Mouse (Mus musculus) kidney, postnatal 36 days (tissue): ENCODE results near the gene Cacnb2.

Experiments used
- DNase-seq, 2 experiments: peaks; one replicate each; pipeline ENCODE4 v3.0.0; 2021 to 2022; ENCODE audit warnings: mixed read lengths in 2 of 2

The Cacnb2 gene

DNA sequence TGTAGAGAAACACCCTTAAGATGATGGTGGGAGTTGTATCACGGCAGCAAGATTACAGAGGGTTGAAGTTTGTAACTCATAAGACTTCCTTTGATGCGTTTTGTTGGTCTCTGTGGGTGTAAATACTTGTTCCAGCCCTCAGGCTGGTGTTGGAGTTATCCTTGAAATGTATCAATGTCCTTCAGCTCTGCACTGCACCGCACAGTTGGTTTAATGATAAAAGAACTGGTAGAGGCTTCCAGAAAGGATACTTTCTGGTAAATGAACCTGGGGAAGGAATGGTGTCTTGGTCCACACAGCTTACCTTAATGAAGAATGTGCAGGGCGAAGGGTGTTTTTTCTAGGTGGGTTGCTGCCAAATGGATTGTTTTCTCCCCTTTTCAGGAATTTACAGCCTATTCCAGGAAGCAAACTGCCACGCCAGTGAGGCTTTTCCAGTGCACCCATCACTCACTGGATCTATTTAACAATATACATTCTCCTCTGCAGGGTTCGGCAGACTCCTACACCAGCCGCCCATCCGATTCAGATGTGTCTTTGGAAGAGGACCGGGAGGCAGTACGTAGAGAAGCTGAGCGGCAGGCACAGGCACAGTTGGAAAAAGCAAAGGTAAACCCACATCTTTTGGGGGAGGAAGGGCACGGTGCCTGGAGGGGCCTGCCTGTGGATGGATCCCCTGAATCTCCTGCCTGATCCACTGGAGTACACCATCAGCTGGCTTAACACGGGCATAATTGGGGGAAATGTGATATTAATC, 271.6 kb downstream of the Cacnb2 start:
- no peak for DNase-seq

DNA sequence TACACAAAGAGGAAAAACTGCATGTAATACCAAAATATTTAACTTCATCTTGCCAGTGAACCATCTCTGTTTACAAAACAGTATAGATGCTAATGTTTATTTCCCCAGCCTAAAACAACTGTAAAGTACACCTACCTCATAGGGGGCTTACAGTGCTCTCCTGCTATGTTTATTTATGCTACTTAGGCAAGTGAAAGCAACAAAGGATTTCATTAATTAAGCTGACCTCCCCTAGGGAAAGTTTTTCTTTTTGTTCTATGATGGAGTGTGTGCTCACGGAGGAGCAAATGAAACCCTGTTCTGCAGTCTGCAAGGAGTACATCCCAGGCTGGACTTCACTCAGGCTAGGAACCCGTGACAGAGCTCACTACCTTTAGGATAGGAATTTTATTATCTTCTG, 272.2 kb downstream of the Cacnb2 start:
- no peak for DNase-seq

DNA sequence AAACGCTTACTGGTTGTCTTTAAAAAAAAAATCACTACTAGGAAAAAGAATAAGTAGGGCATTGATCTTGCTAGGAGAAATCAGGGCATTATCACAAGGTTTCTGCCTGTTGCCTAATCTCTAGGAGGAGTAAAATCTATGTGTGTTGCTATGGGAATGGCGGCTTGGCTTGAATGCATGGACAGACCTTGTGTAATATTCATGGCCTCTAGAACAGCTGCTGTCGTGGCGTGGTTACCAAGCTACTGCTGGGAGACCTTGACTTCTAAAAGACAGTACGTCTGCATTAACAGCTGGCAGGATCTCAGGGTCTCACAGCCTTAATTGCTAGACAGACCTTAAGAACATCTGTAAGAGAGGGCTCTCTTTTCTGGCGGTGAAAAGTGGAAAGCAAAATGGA, 272.7 kb downstream of the Cacnb2 start:
- DNase-seq, result no peak

DNA sequence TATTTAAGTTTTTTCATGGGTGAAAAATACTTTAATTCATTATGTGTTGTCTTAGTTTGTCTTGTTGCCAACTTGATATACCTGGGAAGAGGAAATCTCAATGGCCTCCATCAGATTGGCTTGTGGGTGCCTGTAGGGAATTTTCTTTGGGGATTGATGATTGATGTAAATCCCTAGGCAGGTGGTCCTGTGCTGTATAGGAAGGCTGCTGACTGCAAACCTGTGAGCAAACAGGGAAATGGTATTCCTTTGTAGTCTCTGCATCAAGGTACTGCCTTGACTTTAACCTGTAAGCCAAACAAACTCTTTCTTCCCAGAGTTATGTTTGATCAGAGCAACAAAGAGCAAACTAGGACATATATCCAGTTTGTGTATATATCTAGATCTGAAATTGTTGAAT, 276.1 kb downstream of the Cacnb2 start:
- no peak for DNase-seq

DNA sequence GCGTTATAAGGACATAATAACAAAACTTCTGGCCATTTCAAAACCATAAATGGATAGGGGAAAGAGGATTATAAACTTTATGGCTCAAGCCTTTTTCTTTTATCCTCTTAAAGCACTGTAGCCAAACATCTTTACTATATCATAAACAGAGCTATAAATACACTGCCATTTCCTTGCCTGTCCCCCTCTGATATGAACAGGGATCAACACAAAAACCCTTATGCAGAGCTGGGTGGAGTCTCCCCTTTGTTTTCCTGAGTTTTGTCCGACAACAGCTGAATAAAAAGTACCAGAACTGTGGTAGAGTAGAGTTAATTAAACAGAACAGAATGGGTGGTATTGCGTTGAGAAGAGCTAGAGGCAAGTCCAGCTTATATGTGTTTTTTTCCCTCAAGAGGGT, 280.6 kb downstream of the Cacnb2 start:
- DNase-seq, result no peak

DNA sequence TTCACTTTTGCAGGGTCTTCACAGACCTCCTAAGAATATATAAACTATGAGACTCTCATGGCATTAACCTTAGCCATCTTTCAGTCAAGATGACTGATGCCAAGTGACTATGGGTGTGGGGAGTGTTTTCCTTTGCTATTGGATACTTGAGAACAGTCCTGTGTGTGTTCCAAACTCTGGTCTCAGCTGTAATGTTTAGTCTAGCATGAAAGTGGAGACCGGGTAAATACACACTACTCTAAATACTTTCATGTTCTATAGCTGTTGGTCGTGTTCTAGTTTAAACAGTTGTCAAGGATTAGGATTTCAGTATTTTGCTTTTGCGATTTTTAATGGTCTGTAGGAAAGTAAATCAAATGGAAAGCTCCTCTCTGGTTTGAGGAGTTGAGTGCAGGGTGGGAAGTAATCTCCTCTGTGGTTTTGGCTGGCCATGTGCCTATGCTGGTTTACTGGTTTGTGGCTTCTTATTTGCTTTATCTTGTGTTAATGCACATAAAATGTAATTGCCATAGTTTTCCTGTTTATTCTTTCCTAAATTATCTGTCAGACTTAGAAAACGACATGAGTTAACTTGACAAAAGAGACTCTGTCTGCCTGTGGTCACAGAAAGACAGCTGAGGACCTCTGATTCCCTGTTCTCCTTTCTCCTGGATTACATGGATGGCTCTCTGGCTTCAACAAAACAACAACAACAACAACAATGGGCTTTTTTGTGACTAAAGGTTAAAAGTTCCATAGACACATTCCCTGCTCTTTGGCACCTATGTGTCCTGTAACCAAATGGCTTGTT, 285.7 kb downstream of the Cacnb2 start:
- DNase-seq, result no peak

DNA sequence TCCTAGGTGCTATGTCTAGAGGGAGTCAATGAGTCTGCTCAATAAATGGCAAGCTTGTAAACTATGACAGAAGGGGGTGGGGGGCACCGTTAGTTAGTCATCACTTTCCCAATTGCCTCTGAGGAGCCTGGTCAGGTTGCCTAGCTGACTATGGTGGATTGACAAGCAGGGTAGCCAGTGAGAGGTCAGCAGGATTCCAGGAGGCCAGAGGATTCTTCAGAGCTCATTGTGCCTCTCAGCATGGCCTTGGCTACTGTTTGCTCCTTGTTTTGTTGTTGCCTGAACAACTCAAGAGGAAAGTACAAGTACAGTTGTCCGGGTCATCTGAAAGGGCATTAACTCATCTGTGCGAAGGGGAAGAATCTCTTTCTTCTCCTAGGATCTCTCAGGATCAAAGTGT, 300.9 kb downstream of the Cacnb2 start:
- no peak for DNase-seq

DNA sequence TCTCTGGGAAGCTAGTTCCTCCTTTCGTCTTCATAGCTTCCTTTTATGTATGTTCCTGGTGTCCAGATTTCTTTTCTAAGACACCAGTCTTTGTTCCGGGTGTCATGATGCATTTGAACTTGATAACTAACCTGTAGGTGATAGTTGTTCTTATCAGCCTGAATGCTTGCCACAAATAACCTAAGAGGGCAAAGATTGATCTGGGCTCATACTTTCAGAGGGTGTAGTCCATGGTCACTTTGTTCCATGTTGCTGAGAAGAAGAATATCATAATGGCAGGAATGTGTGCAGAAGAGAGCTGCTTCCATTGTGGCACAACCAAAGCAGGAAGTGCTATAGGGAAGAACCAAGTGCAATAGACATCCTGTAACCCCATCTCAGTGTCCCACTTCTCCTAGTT, 302.0 kb downstream of the Cacnb2 start:
- no peak for DNase-seq

DNA sequence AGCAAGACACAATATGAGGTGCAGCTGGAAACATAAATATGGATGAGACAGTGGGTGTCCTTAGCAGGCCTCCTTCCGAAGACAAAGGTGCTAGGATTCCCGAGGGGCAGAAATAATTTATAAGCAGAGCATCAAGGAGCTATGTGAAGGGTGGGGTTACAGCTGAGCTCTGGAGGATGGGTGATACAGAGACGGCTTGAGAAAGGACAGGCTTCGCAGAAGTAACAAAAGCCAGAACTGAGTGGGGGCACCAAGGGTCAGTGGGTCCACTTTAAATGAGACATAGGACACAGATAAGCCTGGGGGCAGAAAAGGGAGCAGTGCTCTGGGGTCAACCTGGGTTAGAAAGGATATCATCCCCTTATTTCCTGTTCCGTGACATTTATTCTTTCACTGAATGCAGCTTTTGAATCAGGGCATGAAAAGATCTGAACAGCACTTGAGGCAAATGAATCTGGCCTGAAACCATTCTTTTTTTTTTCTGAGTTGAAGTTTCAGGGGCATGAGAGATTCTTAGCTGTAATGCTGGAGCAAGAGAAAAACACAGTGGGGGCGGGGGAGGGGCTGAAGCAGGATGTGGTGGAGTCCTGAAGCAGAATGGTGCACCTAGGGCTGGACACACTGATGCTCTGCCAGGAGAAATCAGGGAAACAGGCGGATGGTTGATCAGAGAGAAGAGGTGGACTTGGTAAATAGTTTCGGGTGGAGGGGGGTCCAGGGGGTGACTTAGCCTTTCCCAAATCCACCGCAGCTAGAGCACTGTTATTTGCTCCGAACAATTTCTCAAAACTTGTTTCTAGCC, 304.4 kb downstream of the Cacnb2 start:
- DNase-seq, result no peak

DNA sequence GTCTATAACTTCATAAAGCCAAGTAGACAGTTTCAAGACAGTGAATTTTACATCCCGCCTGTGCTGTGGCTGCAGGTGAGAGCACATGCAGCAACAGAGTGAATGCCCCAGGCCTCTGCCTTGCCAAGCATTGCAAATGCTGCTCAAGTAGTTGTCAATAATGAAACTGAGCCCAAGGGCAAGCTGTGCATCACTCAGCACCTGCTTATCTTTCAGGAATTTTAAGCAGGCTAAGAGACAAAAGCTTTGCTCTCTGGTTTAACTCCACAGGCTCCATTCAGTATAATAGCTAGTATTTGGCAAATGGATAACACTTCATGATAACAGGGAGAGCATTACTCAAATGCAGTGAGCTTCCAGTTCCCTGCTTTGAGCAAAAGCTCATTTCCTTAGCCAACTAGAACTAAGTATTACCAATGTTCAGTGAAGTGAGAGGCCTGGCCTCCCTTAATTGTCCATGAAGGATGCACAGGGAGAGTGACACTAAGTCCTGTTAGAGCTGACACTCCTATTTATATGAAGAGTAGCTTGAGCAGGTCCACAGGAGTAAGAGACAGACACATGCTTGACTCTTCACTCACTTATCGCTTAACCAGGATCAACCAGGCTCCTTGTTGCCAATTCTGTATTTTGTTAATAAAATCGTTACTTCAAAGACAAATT, 314.8 kb downstream of the Cacnb2 start:
- no peak for DNase-seq

DNA sequence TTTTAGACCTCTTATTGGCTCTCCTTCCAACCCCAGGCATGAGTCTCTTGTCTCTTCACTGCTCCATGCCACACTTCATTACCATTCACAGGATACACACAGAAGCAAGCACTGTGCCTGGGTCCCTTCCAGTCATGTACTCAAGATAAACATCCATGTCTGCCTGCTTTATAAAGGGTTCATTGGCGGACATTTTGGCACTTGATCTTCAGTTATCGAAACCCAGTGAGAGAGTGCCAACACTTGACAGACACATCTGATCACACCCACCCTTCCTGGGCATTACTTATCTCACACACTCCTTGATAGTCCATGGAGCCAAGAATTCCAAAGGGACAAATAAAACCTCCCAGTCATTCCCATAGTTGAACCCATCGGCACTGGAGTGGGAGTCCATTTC, 327.0 kb downstream of the Cacnb2 start:
- no peak for DNase-seq

DNA sequence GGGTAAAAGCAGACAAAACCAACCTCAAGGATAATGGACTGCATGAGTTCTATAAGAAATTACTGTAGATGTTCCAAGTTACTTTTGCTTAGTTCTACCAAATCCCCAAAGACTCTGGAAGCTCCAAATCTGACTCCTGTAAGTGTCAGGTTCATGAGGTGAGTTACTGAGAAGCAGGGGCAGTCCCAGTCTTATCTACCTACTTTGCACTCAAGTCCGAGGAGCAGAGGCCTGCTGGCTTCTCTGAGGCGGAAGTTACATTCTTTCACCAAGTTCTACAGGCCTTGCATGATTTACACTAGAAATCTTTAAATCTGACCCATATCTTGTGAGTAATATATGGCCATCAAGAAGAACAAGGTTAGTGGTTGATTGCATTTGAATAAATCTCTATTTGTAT, 329.1 kb downstream of the Cacnb2 start:
- DNase-seq, result no peak

DNA sequence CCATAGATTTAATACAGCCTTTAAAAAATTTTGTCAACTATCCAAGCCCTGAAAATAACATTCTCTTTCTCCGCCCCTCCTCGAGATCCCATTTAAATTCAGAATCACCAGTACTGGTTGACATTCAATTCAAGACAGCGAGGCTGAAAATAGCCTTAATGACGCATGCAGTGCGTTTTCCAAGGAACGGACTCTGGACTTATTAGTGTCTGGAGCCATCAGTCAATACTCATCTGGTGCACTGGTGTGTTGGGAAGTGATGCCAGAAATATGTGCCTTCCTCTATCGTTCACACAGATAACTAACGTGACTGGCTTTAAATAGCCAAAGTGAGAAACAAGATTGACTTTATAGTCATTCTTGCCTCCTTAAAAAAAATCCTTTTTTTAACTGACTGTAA, 333.6 kb downstream of the Cacnb2 start:
- DNase-seq, result no peak

DNA sequence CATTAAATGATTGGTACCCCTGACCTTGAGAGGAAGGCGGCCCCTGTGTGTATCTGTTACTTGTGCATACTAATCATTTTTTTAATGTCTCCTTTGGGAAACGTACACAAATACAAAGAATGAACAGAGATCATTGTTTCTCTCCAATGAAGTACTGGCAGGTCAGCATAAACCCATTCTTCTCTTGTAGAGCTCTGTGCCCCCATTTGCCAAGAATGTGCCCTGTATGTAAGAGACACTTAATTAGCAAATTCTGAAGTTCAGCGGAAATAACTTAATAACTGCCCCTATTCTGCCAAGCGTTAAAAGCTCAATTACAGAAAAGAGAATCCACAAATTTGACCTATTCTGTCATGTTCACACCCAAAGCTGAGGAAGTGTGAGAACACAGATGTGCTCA, 339.4 kb downstream of the Cacnb2 start:
- DNase-seq, result no peak

DNA sequence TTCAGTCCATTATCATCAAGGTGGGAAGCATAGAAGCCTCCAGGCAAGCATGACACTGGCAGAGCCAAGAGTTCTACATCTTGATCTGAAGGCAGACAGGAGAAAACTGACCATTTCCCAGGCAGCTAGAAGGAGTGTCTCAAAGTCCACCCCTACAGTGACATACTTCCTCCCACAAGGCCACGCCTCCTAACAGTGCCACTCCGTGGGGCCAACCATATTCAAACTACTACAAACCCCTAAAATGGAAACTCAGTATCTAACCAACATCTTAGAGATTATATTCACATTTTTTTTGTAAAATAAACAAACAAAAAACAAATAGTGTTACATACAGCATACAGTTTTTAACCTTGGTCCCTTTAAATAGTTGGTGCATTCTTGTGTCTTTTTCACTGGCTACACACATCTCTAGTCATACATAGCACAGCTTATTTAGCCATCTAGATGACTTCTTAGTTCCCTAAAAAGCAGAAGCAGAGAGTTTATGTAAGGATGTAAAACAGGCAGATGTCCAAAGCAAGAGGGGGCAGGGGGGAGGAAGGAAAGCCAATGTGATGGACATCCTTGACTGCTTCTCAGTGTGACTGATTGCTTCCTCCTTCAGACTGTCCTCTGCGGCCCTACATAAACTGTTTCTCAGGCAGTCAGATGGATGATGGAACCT, 340.9 kb downstream of the Cacnb2 start:
- DNase-seq, result no peak

DNA sequence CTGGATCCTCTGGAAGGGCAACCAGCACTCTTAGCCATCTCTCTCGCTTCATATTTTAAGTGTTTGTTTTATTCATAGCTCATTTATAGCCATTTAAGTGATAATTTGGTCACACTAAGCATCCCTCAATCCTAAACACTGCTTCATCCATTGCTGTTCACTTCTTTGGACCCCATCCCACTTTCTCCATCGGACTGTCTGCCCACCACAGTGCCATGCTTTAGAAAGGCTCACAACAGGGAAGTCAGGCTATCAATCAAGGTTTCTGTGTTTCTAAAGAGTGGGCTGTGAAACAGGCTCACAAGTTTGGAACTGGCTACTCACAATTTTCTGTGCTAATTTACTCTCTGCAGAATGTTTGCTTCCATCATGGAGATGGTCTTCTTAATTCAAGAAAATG, 350.2 kb downstream of the Cacnb2 start:
- no peak for DNase-seq

DNA sequence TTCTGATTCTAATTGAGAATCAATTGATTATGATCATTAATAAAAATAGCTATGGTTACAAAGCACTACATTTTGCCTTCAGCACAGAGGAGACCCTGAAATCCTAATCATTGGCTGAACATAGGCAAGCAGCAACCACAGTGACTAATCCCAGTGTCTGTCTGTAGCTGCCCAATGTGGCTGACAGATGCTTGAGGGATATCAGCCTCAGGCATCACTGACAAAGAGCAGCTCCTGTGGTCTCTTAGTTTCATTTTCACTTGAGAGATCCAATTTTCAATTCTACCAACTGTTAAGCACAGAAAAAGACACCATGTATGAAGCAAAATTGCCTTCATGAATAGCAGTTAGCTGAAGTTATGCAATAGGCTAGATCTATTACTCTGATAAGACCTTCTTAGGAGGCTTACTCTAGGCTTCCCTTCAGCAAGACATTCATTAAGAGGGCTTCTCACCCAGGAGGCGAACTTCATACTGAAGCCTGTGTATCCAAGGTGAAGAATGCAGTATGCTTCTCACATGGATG, 358.1 kb downstream of the Cacnb2 start:
- no peak for DNase-seq

DNA sequence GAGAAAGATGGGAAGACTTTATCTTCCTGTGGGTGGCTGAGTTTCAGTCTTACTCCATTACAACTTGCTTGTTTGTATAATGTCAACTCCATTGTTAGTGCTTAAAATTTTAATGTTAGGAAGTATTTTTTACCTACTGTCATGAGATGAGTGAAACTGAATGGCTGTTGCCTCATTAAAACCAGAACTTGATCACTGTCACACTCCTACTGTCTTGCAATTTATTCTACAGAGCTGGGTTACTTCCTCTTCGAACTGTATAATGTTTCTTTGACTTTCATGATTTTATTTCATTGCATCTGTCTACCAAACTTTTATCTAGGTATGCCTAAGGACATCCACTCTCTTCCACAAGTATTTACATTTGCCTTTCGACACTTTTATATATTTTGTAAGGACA, 358.6 kb downstream of the Cacnb2 start:
- no peak for DNase-seq

DNA sequence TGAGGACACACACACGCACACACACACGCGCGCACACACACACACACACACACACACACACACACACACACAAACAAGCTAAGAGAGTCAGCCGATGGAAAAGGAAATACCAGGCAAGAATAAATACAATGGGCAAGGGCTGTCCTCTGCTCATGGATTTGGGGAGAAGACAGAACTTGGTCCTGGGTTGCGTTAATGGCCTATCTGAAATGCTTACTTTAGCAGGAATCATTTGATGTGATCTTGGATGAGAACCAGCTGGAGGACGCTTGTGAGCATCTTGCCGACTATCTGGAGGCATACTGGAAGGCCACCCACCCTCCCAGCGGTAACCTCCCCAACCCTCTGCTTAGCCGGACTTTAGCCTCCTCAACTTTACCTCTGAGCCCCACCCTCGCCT, 381.1 kb downstream of the Cacnb2 start:
- DNase-seq, result no peak

DNA sequence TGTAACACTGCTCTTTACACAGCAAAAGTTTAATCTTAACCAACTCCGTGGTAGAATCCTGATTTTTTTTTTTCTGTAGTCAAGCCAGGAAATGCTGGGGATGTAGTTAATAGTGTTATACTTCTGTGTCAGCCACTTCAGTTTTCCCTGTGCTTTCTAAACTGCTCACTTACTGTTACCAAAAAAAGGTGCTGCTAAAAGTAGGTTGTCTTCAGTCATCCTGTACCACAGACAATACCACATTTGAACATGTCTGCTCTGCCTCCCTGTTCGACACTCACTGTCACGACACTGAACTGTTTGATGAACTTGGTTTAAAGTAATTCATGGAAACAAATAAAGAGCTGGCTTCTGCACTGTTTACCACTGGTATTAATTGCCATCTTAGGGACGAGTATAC, 385.6 kb downstream of the Cacnb2 start:
- no peak for DNase-seq

DNA sequence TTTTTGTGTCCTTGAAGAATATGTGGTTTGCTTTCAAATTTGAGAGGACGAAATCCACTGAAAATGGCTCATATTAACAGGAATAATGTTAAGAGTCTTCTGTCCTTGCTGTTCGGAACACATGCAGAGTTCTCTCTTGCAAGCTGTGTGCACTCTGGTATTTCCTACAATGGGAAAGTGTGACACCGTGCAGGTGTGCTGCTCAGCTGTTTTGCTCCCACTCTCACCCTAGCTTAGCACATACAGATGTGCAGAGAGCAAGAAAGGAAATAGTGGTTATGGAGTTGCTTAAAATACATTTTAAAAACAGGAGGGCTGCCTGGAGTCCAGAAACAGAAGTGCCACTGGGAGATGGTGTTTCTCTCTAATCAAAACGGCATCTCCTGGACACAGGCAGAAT, 386.5 kb downstream of the Cacnb2 start:
- no peak for DNase-seq

DNA sequence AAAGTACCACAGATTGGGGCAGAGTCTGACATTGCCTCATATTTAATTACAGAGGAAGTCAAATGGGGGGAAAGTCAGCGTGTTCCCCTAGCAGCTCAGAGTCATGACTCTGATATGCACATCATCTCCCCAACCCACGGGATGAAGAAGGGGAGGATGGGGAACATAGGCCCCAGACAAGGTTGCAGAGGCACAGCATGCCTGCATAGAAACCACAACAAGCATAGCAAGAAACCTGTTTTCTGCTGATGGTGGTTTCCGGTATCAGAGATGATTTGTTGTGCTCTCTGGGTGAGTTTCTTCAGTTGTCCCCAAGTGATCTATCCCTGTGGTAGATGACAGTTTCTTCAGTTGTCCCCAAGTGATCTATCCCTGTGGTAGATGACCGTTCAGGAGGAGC, 389.6 kb downstream of the Cacnb2 start:
- DNase-seq, result no peak
